Mouse (Mus musculus): ENCODE data around the gene Flna.

GRCm38 (mm10) chrX:74244614-74245083, 5.0 kb downstream of the Flna start:
- TF ChIP-seq CTCF (IDR thresholded peaks at IDR 0.05) (no peak), EP300 (IDR thresholded peaks at IDR 0.05) (no peak)
